Mouse (Mus musculus): ENCODE measurements around the gene Slain1. TPM values are rescaled to one million over a fixed set of nuclear protein-coding genes. Genes with fewer than 3 reads are reported as not detected.

The Slain1 gene
- polyA plus RNA-seq, 2 experiments, result 2.0 to 4.4 TPM

DNA sequence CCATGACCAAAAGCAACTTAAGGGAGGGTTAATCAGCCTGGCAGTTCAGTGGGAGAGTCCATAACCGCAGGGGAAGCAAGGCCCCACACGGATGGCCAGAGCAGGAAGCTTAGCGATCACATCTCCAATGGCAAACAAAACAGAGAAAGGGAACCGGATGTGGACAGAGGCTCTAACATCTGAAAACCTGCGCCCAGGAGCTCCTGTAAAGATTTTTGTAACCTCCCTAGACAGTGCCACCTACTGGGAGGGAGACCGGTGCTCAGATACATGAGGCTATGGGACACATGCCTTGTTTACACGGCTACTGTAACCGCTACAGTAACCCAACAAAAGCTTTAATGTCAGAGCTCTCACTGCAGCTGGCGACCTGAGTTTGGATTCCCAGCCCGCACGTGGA is 59.2 kb downstream of the Slain1 start:
- no peaks in the 10 kb centered on the region for H3K27me3 ChIP-seq (ENCODE audit: control insufficient read depth, insufficient read depth, low read length)
- H3K27ac ChIP-seq (replicated peaks; ENCODE audit: low read depth, low read length), result no peak overlapping the region
- no peak overlapping the region for H3K9ac ChIP-seq (ENCODE audit: low read depth, low read length, severe bottlenecking)
- no peak overlapping the region for H3K4me2 ChIP-seq (replicated peaks; ENCODE audit: low read depth, low read length, severe bottlenecking)
- ATAC-seq (ENCODE audit: low FRiP score, low read depth), result no peak
- no peak overlapping the region for H3K4me3 ChIP-seq (replicated peaks; ENCODE audit: low read length)
- H3K36me3 ChIP-seq (ENCODE audit: control insufficient read depth, insufficient read depth, low read length), result no peaks in the 10 kb centered on the region
- no peaks in the 10 kb centered on the region for H3K9me3 ChIP-seq (ENCODE audit: control insufficient read depth, low read length)
- 71% methylated on average over 11 of the region's 11 CpGs for WGBS
- no peaks in the 10 kb centered on the region for H3K4me1 ChIP-seq (ENCODE audit: control insufficient read depth, insufficient read depth, low read length)
- DNase-seq (ENCODE audit: low spot score), result no peak
- TF ChIP-seq POLR2A (IDR thresholded peaks at IDR 0.05; ENCODE audit: borderline replicate concordance, extremely low read depth, insufficient read depth, insufficient read length), result no peak

DNA sequence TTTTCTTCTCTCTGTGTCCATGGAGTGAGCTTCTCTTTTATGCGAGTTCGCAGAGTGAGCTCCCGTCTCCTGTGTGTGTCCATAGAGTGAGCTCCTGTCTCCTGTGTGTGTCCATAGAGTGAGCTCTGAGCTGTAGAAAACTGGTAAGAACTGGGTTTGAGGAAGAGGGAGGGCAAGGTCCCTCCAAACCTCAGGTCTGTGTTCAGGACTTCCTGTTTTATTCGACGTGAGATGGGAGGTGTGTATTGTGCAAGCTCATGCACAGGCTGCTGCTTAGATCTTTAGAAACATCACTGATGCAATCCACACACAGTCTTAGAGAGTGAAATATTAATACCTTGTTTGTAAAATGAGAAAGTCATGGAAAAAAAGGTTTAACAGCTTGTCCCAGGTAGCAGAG is 63.0 kb downstream of the Slain1 start:
- Histone ChIP-seq H3K4me1 (ENCODE audit: control insufficient read depth, insufficient read depth, low read length) (no peaks in the 10 kb centered on the region), H3K9me3 (ENCODE audit: control insufficient read depth, low read length) (no peaks in the 10 kb centered on the region), H3K4me3 (replicated peaks; ENCODE audit: low read length) (no peak overlapping the region), H3K36me3 (ENCODE audit: control insufficient read depth, insufficient read depth, low read length) (no peaks in the 10 kb centered on the region), H3K4me2 (replicated peaks; ENCODE audit: low read depth, low read length, severe bottlenecking) (no peak overlapping the region), H3K27ac (replicated peaks; ENCODE audit: low read depth, low read length) (no peak overlapping the region), H3K9ac (ENCODE audit: low read depth, low read length, severe bottlenecking) (no peak overlapping the region), H3K27me3 (ENCODE audit: control insufficient read depth, insufficient read depth, low read length) (no peaks in the 10 kb centered on the region)
- no peak for DNase-seq (ENCODE audit: low spot score)
- ATAC-seq (ENCODE audit: low FRiP score, low read depth), result no peak
- 85% methylated on average over 5 of the region's 5 CpGs for WGBS
- TF ChIP-seq POLR2A (IDR thresholded peaks at IDR 0.05; ENCODE audit: borderline replicate concordance, extremely low read depth, insufficient read depth, insufficient read length), result no peak

DNA sequence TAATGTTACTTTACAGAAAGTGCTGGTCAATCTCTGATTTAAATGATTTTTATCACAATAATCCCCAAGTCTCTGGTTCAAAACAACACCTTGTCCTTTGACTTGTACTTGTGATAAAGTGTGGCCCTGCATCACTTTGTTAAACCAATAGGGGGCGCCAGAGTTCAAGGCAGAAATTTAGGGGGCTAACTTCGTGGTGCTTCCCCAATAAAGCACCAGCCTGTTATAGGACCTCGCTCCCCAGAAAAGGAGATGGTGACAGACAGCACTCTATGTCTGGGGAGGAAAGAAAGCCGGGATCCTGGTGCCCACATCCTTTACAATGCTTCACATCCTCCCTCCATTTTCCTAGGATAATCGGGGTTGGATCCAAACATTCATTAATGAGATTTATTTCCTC is 67.5 kb downstream of the Slain1 start:
- 35% methylated on average over 5 of the region's 5 CpGs for WGBS
- H3K9me3 ChIP-seq (ENCODE audit: control insufficient read depth, low read length), result no peaks in the 10 kb centered on the region
- no peaks in the 10 kb centered on the region for H3K36me3 ChIP-seq (ENCODE audit: control insufficient read depth, insufficient read depth, low read length)
- ATAC-seq (ENCODE audit: low FRiP score, low read depth) (no peak), DNase-seq (ENCODE audit: low spot score) (no peak)
- TF ChIP-seq POLR2A (IDR thresholded peaks at IDR 0.05; ENCODE audit: borderline replicate concordance, extremely low read depth, insufficient read depth, insufficient read length), result no peak
- H3K4me3 ChIP-seq (replicated peaks; ENCODE audit: low read length), result no peak overlapping the region
- H3K9ac ChIP-seq (ENCODE audit: low read depth, low read length, severe bottlenecking), result no peak overlapping the region
- H3K4me1 ChIP-seq (ENCODE audit: control insufficient read depth, insufficient read depth, low read length), result peaks cover 3% of the 10 kb centered on the region; the same call in 1 of the 2 replicates
- H3K4me2 ChIP-seq (replicated peaks; ENCODE audit: low read depth, low read length, severe bottlenecking), result no peak overlapping the region
- no peak overlapping the region for H3K27ac ChIP-seq (replicated peaks; ENCODE audit: low read depth, low read length)
- no peaks in the 10 kb centered on the region for H3K27me3 ChIP-seq (ENCODE audit: control insufficient read depth, insufficient read depth, low read length)

DNA sequence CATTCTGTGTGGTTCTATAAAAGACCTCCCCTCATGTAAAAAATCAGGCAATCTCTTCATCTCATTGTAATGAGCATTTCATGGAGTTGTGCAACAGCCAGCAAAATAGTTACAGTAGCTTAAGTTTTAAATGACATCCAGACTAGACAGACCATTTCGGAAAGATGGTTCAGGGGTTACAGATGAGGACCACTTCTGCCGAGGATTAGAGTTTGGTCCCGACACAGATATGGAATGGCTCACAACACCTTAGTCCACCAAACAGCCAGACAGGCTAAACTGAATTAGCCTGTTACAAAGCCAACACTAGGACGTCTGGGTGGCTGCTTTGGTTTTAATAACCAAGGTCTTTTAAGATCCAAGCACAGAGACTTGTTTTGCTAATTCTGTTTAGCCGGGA is 68.0 kb downstream of the Slain1 start:
- no peak for TF ChIP-seq POLR2A (IDR thresholded peaks at IDR 0.05; ENCODE audit: borderline replicate concordance, extremely low read depth, insufficient read depth, insufficient read length)
- WGBS, result 62% methylated on average over 5 of the region's 5 CpGs
- Histone ChIP-seq H3K4me1 (ENCODE audit: control insufficient read depth, insufficient read depth, low read length) (peaks cover 3% of the 10 kb centered on the region; the same call in 1 of the 2 replicates), H3K27me3 (ENCODE audit: control insufficient read depth, insufficient read depth, low read length) (no peaks in the 10 kb centered on the region), H3K9ac (ENCODE audit: low read depth, low read length, severe bottlenecking) (no peak overlapping the region), H3K4me3 (replicated peaks; ENCODE audit: low read length) (no peak overlapping the region), H3K9me3 (ENCODE audit: control insufficient read depth, low read length) (no peaks in the 10 kb centered on the region), H3K27ac (replicated peaks; ENCODE audit: low read depth, low read length) (no peak overlapping the region), H3K4me2 (replicated peaks; ENCODE audit: low read depth, low read length, severe bottlenecking) (no peak overlapping the region), H3K36me3 (ENCODE audit: control insufficient read depth, insufficient read depth, low read length) (no peaks in the 10 kb centered on the region)
- DNase-seq (ENCODE audit: low spot score), result no peak
- no peak for ATAC-seq (ENCODE audit: low FRiP score, low read depth)

DNA sequence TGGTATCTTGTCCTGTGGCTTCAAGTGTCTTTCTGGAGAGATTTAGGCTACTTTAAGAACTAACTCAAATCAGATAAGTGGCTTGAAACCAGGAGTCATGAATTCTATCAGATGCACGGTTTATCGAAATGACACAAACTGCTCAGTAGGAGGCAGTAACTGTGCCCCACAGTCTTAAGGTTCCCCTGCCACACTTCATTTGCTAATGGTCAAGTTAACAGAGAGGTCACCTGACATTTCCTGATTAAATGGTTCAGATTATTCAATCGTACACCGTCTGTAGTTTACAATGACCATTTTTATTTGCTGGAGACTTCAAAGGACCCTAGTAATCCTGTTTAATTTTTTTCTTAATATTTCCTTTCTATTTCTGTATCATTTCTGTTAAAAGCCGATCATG is 68.4 kb downstream of the Slain1 start:
- ATAC-seq (ENCODE audit: low FRiP score, low read depth) (no peak), DNase-seq (ENCODE audit: low spot score) (no peak)
- H3K36me3 ChIP-seq (ENCODE audit: control insufficient read depth, insufficient read depth, low read length), result no peaks in the 10 kb centered on the region
- no peak for TF ChIP-seq POLR2A (IDR thresholded peaks at IDR 0.05; ENCODE audit: borderline replicate concordance, extremely low read depth, insufficient read depth, insufficient read length)
- 39% methylated on average over 5 of the region's 5 CpGs for WGBS
- H3K9ac ChIP-seq (ENCODE audit: low read depth, low read length, severe bottlenecking), result no peak overlapping the region
- H3K4me2 ChIP-seq (replicated peaks; ENCODE audit: low read depth, low read length, severe bottlenecking), result no peak overlapping the region
- H3K27me3 ChIP-seq (ENCODE audit: control insufficient read depth, insufficient read depth, low read length), result no peaks in the 10 kb centered on the region
- peaks cover 3% of the 10 kb centered on the region; the same call in 1 of the 2 replicates for H3K4me1 ChIP-seq (ENCODE audit: control insufficient read depth, insufficient read depth, low read length)
- H3K9me3 ChIP-seq (ENCODE audit: control insufficient read depth, low read length), result no peaks in the 10 kb centered on the region
- H3K27ac ChIP-seq (replicated peaks; ENCODE audit: low read depth, low read length), result no peak overlapping the region
- H3K4me3 ChIP-seq (replicated peaks; ENCODE audit: low read length), result no peak overlapping the region
